Mouse (Mus musculus) testis, adult 2 months (tissue): ENCODE data around the gene Lrrc3. TPM values are rescaled to one million over a fixed set of nuclear protein-coding genes. Genes with fewer than 3 reads are reported as not detected.
A peak's percentile ranks its signal among the peaks of the same experiment; 100 is the strongest.
"Not testable (repeated sequence)": the region's sequence is repeated elsewhere in the genome, so short reads cannot be mapped to it uniquely, and the experiment has no call there.

Source experiments
- H3K27ac ChIP-seq: fragments of 200-500 bp; 2 replicates; pipeline ENCODE4 v1.5.1; 2012; ENCODE audit warnings: low read depth, low read length; ENCODE audit not compliant: control insufficient read depth, insufficient read depth
- H3K27me3 ChIP-seq: fragments of 200-500 bp; 2 replicates; pipeline ENCODE4 v1.6.1; 2012; ENCODE audit warnings: mild to moderate bottlenecking, low read length, moderate library complexity; ENCODE audit not compliant: control insufficient read depth, insufficient read depth
- H3K36me3 ChIP-seq: fragments of 200-500 bp; 2 replicates; pipeline ENCODE4 v1.6.1; 2012; ENCODE audit warnings: mild to moderate bottlenecking, low read length; ENCODE audit not compliant: control insufficient read depth, insufficient read depth
- H3K4me1 ChIP-seq: fragments of 200-500 bp; 2 replicates; pipeline ENCODE4 v1.6.1; 2012; ENCODE audit warnings: low read length; ENCODE audit not compliant: control insufficient read depth, insufficient read depth
- H3K4me3 ChIP-seq: fragments of 200-500 bp; 2 replicates; pipeline ENCODE4 v1.5.1; 2012; ENCODE audit warnings: low read depth, mild to moderate bottlenecking, low read length, moderate library complexity, mixed read lengths; ENCODE audit not compliant: control insufficient read depth
- CTCF ChIP-seq: fragments of 200-500 bp; IDR thresholded peaks from 2 replicates; pipeline ENCODE4 v1.5.1; 2012; ENCODE audit warnings: low read depth, mild to moderate bottlenecking, inconsistent platforms, low read length, moderate library complexity; ENCODE audit not compliant: control insufficient read depth, insufficient read depth, insufficient replicate concordance
- POLR2A ChIP-seq: fragments of 200-500 bp; IDR thresholded peaks from 2 replicates; pipeline ENCODE4 v1.6.1; 2012; ENCODE audit warnings: low read depth, mild to moderate bottlenecking, inconsistent platforms, low read length, moderate library complexity; ENCODE audit not compliant: control insufficient read depth
- polyA plus RNA-seq: library from polyadenylated mRNA; depleted of rRNA; stranded (reverse); fragments of >200 nt; gene quantifications from 2 replicates; pipeline ENCODE4 v1.2.3, GENCODE M21; 2012; rRNA removed

Lrrc3 gene
- 0.57 and 1.1 TPM in 2 replicates for polyA plus RNA-seq

DNA sequence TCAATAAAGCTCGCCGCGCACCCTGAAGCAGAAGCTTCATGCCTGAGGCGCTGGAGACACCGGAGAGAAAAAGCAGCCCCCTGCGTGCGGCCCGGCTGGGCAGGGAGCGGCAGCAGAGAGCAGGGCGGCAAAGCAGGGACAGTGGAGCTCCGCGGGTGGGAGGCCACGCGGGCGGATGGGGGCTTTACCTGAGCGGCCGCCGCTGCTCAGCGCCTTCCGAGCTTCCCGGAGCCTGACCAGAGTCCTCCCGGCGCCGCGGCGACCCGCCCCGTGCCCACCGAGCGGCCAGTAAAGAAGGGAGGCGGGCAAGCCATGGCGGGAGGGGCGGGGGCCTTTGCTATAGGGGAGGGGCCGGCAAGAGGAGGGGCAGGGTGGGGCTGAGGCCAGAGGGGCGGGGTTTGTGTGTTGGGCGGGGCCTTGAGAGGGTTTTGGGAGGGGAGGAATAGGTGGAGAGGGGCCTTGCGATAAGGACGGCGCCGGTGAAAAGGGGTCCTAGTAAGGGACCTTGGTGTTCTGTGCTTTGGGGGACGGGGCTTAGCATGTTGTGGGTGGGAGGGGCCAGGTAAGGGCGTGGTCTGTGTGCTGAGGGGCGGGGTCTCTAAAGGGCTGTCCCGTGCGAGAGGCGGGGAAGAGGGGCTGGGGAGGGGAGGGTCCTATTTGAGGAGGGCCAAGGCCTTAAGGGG is at the start of gene Lrrc3:
Gene Lrrc3, minus strand, starts transcription at position 326 of the 683 bp plus-strand sequence.
- no peaks in the 10 kb centered on the region for H3K36me3 ChIP-seq
- H3K27ac ChIP-seq = no peak within 1 kb of the TSS
- H3K4me1 ChIP-seq = peaks cover 11% of the 10 kb centered on the region
- H3K4me3 ChIP-seq = peak within 1 kb of the TSS; percentile 60
- H3K27me3 ChIP-seq = no peaks in the 10 kb centered on the region
- TF ChIP-seq CTCF (no peak), POLR2A (no peak)

DNA sequence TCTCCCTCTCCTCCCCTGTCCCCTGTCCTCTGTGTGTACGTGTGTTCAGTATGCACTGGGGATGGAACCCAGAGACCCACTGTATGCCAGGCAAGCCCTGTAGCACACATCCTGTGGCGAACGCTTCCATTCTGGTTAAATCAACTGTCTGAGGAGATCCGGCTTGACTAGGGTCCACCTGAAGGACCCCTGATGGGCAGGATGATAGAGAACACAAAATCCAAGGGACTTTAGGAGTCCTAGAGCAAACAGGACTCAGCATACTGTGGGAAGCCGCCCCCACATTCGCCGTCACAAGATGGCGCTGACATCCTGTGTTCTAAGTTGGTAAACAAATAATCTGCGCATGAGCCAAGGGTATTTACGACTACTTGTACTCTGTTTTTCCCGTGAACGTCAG is 48.1 kb upstream of the Lrrc3 start:
- not testable (repeated sequence) for H3K36me3 ChIP-seq, H3K4me3 ChIP-seq, H3K27me3 ChIP-seq, H3K4me1 ChIP-seq, H3K27ac ChIP-seq

- TF ChIP-seq CTCF = no peak
- no peak for TF ChIP-seq POLR2A
- Histone ChIP-seq H3K36me3 (no peaks in the 10 kb centered on the region), H3K27me3 (no peaks in the 10 kb centered on the region), H3K27ac (no peak overlapping the region), H3K4me3 (no peak overlapping the region), H3K4me1 (no peaks in the 10 kb centered on the region)
Observed at GRCm38 (mm10) chr10:77939685-77940084, 37.3 kb upstream of the Lrrc3 start.

DNA sequence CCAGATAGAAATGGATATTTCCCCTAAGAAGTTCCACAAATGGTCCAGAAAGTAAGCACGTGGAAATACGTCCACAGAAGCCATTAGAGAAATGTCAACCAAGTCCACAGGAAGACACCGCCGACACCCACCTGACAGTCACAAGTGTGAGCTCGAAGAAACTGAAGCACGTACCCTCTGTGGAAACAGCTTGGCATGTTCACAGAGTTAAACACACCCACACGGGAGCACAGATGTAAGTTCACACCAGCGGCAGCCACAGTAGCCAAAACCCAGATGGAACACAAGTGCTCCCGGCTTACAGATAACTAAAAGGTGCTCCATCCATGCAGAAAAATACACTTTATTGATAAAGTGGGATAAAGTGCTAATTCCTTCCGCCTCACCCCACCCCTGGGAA is 25.0 kb upstream of the Lrrc3 start:
- no peaks in the 10 kb centered on the region for H3K27me3 ChIP-seq
- no peak overlapping the region for H3K27ac ChIP-seq
- peaks cover 3% of the 10 kb centered on the region; the same call in 1 of the 2 replicates for H3K4me1 ChIP-seq
- no peaks in the 10 kb centered on the region for H3K36me3 ChIP-seq
- TF ChIP-seq CTCF = no peak
- no peak for TF ChIP-seq POLR2A
- no peak overlapping the region for H3K4me3 ChIP-seq

DNA sequence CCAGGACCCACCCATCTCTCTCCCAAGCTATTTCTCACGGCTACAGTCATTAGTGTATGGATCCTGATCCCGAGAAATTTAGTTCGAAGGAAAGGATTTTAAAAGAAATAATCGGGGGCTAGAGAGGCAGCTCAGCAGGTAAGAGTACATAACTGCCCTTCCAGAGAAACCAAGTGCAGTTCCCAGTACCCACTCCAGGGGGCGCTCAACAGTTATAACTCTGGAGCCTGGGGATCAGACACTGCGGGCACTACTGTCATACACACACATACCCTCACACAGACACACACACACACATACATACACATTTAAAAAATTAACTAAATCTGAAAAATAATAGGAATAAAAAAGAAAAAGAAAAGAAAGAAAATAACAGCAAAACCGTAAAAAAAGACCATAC is 23.8 kb upstream of the Lrrc3 start:
- no peak overlapping the region for H3K4me3 ChIP-seq
- H3K36me3 ChIP-seq = no peaks in the 10 kb centered on the region
- peaks cover 3% of the 10 kb centered on the region; the same call in 1 of the 2 replicates for H3K4me1 ChIP-seq
- H3K27me3 ChIP-seq = no peaks in the 10 kb centered on the region
- no peak overlapping the region for H3K27ac ChIP-seq
- TF ChIP-seq POLR2A (no peak), CTCF (peak; percentile 70; the same call in 1 of the 2 replicates)

GRCm38 (mm10) chr10:77922681-77923080 is 20.3 kb upstream of the Lrrc3 start:
- Histone ChIP-seq H3K4me3 (no peak overlapping the region), H3K27me3 (no peaks in the 10 kb centered on the region), H3K27ac (no peak overlapping the region), H3K36me3 (no peaks in the 10 kb centered on the region), H3K4me1 (peaks cover 3% of the 10 kb centered on the region; the same call in 1 of the 2 replicates)
- no peak for TF ChIP-seq CTCF
- TF ChIP-seq POLR2A = no peak

GRCm38 (mm10) chr10:77921009-77921408 is 18.7 kb upstream of the Lrrc3 start:
- H3K36me3 ChIP-seq = no peaks in the 10 kb centered on the region
- TF ChIP-seq POLR2A (no peak), CTCF (no peak)
- H3K4me3 ChIP-seq = no peak overlapping the region
- H3K27ac ChIP-seq = no peak overlapping the region
- H3K4me1 ChIP-seq = peaks cover 2% of the 10 kb centered on the region; the same call in 1 of the 2 replicates
- no peaks in the 10 kb centered on the region for H3K27me3 ChIP-seq
